Mouse (Mus musculus) heart, postnatal 0 days (tissue): ENCODE measurements around the gene Brinp2.

Source experiments
- CTCF ChIP-seq: IDR thresholded peaks from 2 replicates; pipeline ENCODE4 v1.5.1; 2016; ENCODE audit warnings: antibody characterized with exemption, control low read depth, low read depth
- EP300 ChIP-seq: IDR thresholded peaks from 2 replicates; pipeline ENCODE4 v1.6.1; 2016; ENCODE audit warnings: antibody characterized with exemption, low read depth

DNA sequence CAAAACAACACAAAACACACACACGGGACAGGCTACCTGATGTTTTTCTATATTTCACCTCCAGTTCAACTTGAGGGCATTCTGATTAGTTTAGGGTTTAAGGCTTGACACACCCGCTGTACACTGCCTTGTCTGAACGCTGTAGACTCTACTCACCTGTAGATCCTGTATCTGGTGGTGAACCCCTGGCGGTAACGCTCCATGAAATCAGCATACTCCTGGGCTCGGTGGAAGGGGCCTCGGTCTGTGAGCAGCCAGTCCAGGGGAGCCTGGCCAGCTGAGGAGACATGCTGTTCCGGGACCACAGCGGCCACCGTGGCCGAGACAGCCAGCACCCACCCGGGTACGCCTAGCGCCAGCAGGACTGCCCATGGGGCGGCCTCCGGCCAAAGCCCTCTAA is 60.9 kb downstream of the Brinp2 start:
- TF ChIP-seq EP300 = no peak
- TF ChIP-seq CTCF = no peak
